Mouse (Mus musculus): Measurements from ENCODE around the gene Ston2.

The Ston2 gene

GRCm38 (mm10) chr12:91660640-91661417 lies 127.4 kb downstream of the Ston2 start:
- DNase-seq (ENCODE audit: low spot score), result no peak

- DNase-seq (ENCODE audit: low spot score), result no peak
Observed at GRCm38 (mm10) chr12:91654399-91655122, 133.6 kb downstream of the Ston2 start.

- DNase-seq (ENCODE audit: low spot score), result no peak
Observed at GRCm38 (mm10) chr12:91648426-91648825, 139.8 kb downstream of the Ston2 start.

- DNase-seq (ENCODE audit: low spot score), result no peak
Observed at GRCm38 (mm10) chr12:91645361-91646123, 142.6 kb downstream of the Ston2 start.

- DNase-seq (ENCODE audit: low spot score), result no peak
Observed at GRCm38 (mm10) chr12:91643221-91643620, 145.0 kb downstream of the Ston2 start.

- DNase-seq (ENCODE audit: low spot score), result no peak
Observed at GRCm38 (mm10) chr12:91642426-91643093, 145.6 kb downstream of the Ston2 start.

- DNase-seq (ENCODE audit: low spot score), result no peak
Observed at GRCm38 (mm10) chr12:91641631-91642141, 146.5 kb downstream of the Ston2 start.

- DNase-seq (ENCODE audit: low spot score), result no peak
Observed at GRCm38 (mm10) chr12:91641133-91641532, 147.1 kb downstream of the Ston2 start.

GRCm38 (mm10) chr12:91640712-91641111 lies 147.5 kb downstream of the Ston2 start:
- peak; percentile 14 for DNase-seq (ENCODE audit: low spot score)

- DNase-seq (ENCODE audit: low spot score), result no peak
Observed at GRCm38 (mm10) chr12:91638351-91638750, 149.8 kb downstream of the Ston2 start.

GRCm38 (mm10) chr12:91637136-91637909 lies 150.9 kb downstream of the Ston2 start:
- peak; percentile 24 for DNase-seq (ENCODE audit: low spot score)

GRCm38 (mm10) chr12:91626482-91626881 lies 161.7 kb downstream of the Ston2 start:
- DNase-seq (ENCODE audit: low spot score), result no peak

- no peak for DNase-seq (ENCODE audit: low spot score)
Observed at GRCm38 (mm10) chr12:91625013-91625412, 163.2 kb downstream of the Ston2 start.

- DNase-seq (ENCODE audit: low spot score), result no peak
Observed at GRCm38 (mm10) chr12:91609425-91609824, 178.8 kb downstream of the Ston2 start.

- no peak for DNase-seq (ENCODE audit: low spot score)
Observed at GRCm38 (mm10) chr12:91607678-91608077, 180.5 kb downstream of the Ston2 start.

GRCm38 (mm10) chr12:91606651-91607050 lies 181.5 kb downstream of the Ston2 start:
- no peak for DNase-seq (ENCODE audit: low spot score)

- no peak for DNase-seq (ENCODE audit: low spot score)
Observed at GRCm38 (mm10) chr12:91604600-91604999, 183.6 kb downstream of the Ston2 start.

GRCm38 (mm10) chr12:91592128-91592527 lies 196.1 kb downstream of the Ston2 start:
- no peak for DNase-seq (ENCODE audit: low spot score)

- DNase-seq (ENCODE audit: low spot score), result no peak
Observed at GRCm38 (mm10) chr12:91591191-91591590, 197.0 kb downstream of the Ston2 start.

- peak; percentile 55 for DNase-seq (ENCODE audit: low spot score)
Observed at GRCm38 (mm10) chr12:91590716-91591115, 197.5 kb downstream of the Ston2 start.

Measured in yolk sac, embryonic 10.5 days (tissue).